Mouse (Mus musculus) small intestine, adult 2 months (tissue): ENCODE measurements around the gene Rps6ka5. TPM values are rescaled to one million over a fixed set of nuclear protein-coding genes. Genes with fewer than 3 reads are reported as not detected.

Source experiments
- H3K27ac ChIP-seq: fragments of 200-500 bp; 2 replicates; pipeline ENCODE4 v1.5.1; 2012; ENCODE audit warnings: low read depth, low read length, control low read depth, inconsistent platforms; ENCODE audit not compliant: insufficient read depth
- H3K27me3 ChIP-seq: fragments of 200-500 bp; 2 replicates; pipeline ENCODE4 v1.6.1; 2012; ENCODE audit warnings: mild to moderate bottlenecking, moderate library complexity, low read length, inconsistent platforms; ENCODE audit not compliant: control insufficient read depth, insufficient read depth
- H3K36me3 ChIP-seq: fragments of 200-500 bp; 2 replicates; pipeline ENCODE4 v1.6.1; 2012; ENCODE audit warnings: mild to moderate bottlenecking, low read length, control low read depth, inconsistent platforms; ENCODE audit not compliant: control insufficient read depth, insufficient read depth
- H3K4me1 ChIP-seq: fragments of 200-500 bp; 2 replicates; pipeline ENCODE4 v1.6.1; 2012; ENCODE audit warnings: low read length, inconsistent platforms, mixed read lengths; ENCODE audit not compliant: control insufficient read depth, insufficient read depth, insufficient read length
- H3K4me3 ChIP-seq: fragments of 200-500 bp; 2 replicates; pipeline ENCODE4 v1.5.1; 2012; ENCODE audit warnings: low read depth, mild to moderate bottlenecking, control low read depth, inconsistent platforms, low read length, moderate library complexity
- CTCF ChIP-seq: fragments of 200-500 bp; IDR thresholded peaks from 2 replicates; pipeline ENCODE4 v1.5.1; 2012; ENCODE audit warnings: low read depth, mild to moderate bottlenecking, control low read depth, inconsistent platforms, low read length, moderate library complexity, mixed read lengths; ENCODE audit not compliant: insufficient replicate concordance, insufficient read length; ENCODE audit errors: extremely low read depth
- POLR2A ChIP-seq: fragments of 200-500 bp; IDR thresholded peaks from 2 replicates; pipeline ENCODE4 v1.6.1; 2012; ENCODE audit warnings: low read depth, mild to moderate bottlenecking, control low read depth, inconsistent platforms, low read length, moderate library complexity
- WGBS: fragments of 180-500 bp; shearing (Covaris S2); methylation state at CpG from one replicate; pipeline ENCODE4 v1.1.7; 2018; 5-methylcytosine and 5-hydroxymethylcytosine counted together
- polyA plus RNA-seq: library from polyadenylated mRNA; depleted of rRNA; stranded (reverse); fragments of >200 nt; gene quantifications from 2 replicates; pipeline ENCODE4 v1.2.3, GENCODE M21; 2012

The Rps6ka5 gene
- polyA plus RNA-seq, 1 experiment: 0.62 TPM

GRCm38 (mm10) chr12:100527241-100527640 lies 199.5 kb downstream of the Rps6ka5 start:
- 80% methylated on average over 9 of the region's 9 CpGs for WGBS
- Histone ChIP-seq H3K27me3 (no peaks in the 10 kb centered on the region), H3K36me3 (no peaks in the 10 kb centered on the region), H3K4me3 (no peak overlapping the region), H3K27ac (no peak overlapping the region), H3K4me1 (peaks cover 8% of the 10 kb centered on the region; the same call in 1 of the 2 replicates)
- TF ChIP-seq CTCF (no peak), POLR2A (no peak)

GRCm38 (mm10) chr12:100525939-100526338 lies 200.8 kb downstream of the Rps6ka5 start:
- TF ChIP-seq CTCF (no peak), POLR2A (no peak)

GRCm38 (mm10) chr12:100520794-100521186 lies 206.0 kb downstream of the Rps6ka5 start, which contains the start of gene Ttc7b:
Gene Ttc7b, minus strand, starts transcription at chr12:100520826.
- Histone ChIP-seq H3K27ac (0 out of 2 replicates have a peak within 1 kb of the TSS, but pooled peaks have one; percentile 2), H3K27me3 (no peaks in the 10 kb centered on the region), H3K36me3 (no peaks in the 10 kb centered on the region), H3K4me3 (peak within 1 kb of the TSS; percentile 64), H3K4me1 (peaks cover 12% of the 10 kb centered on the region)
- WGBS: 9% methylated on average over 41 of the region's 42 CpGs
- TF ChIP-seq CTCF (peak; percentile 58; the same call in 1 of the 2 replicates), POLR2A (no peak)

More at GRCm38 (mm10) chr12:100525939-100526338, 200.8 kb downstream of the Rps6ka5 start:
- Histone ChIP-seq H3K4me1 (peaks cover 9% of the 10 kb centered on the region; the same call in 1 of the 2 replicates), H3K4me3 (no peak overlapping the region), H3K27me3 (no peaks in the 10 kb centered on the region), H3K27ac (no peak overlapping the region), H3K36me3 (no peaks in the 10 kb centered on the region)
- 16% methylated on average over 1 of the region's 1 CpGs for WGBS

GRCm38 (mm10) chr12:100520077-100520793 lies 206.5 kb downstream of the Rps6ka5 start:
- H3K27me3 ChIP-seq: no peaks in the 10 kb centered on the region
- H3K4me3 ChIP-seq: peak overlapping the region; percentile 64
- H3K4me1 ChIP-seq: peaks cover 12% of the 10 kb centered on the region
- TF ChIP-seq POLR2A (no peak), CTCF (no peak)
- 0 out of 2 replicates have a peak overlapping the region, but pooled peaks have one; percentile 2 for H3K27ac ChIP-seq
- H3K36me3 ChIP-seq: no peaks in the 10 kb centered on the region
- 4% methylated on average over 76 of the region's 76 CpGs for WGBS

GRCm38 (mm10) chr12:100519684-100520076 lies 207.1 kb downstream of the Rps6ka5 start:
- H3K4me3 ChIP-seq: peak overlapping the region; percentile 64

GRCm38 (mm10) chr12:100517371-100517770 lies 209.4 kb downstream of the Rps6ka5 start:
- no peaks in the 10 kb centered on the region for H3K27me3 ChIP-seq
- H3K4me3 ChIP-seq: no peak overlapping the region
- TF ChIP-seq POLR2A (no peak), CTCF (no peak)
- H3K4me1 ChIP-seq: peaks cover 12% of the 10 kb centered on the region
- 91% methylated on average over 9 of the region's 9 CpGs for WGBS
- no peak overlapping the region for H3K27ac ChIP-seq
- no peaks in the 10 kb centered on the region for H3K36me3 ChIP-seq

More at GRCm38 (mm10) chr12:100519684-100520076, 207.1 kb downstream of the Rps6ka5 start:
- TF ChIP-seq CTCF: no peak
- no peak for TF ChIP-seq POLR2A
- WGBS: 25% methylated on average over 7 of the region's 7 CpGs
- H3K27ac ChIP-seq: no peak overlapping the region
- no peaks in the 10 kb centered on the region for H3K36me3 ChIP-seq
- no peaks in the 10 kb centered on the region for H3K27me3 ChIP-seq
- H3K4me1 ChIP-seq: peaks cover 12% of the 10 kb centered on the region

GRCm38 (mm10) chr12:100516161-100516838 lies 210.5 kb downstream of the Rps6ka5 start:
- no peak for TF ChIP-seq CTCF
- TF ChIP-seq POLR2A: no peak
- no peaks in the 10 kb centered on the region for H3K27me3 ChIP-seq
- H3K36me3 ChIP-seq: no peaks in the 10 kb centered on the region
- WGBS: 95% methylated on average over 1 of the region's 1 CpGs
- peaks cover 12% of the 10 kb centered on the region for H3K4me1 ChIP-seq
- no peak overlapping the region for H3K4me3 ChIP-seq
- no peak overlapping the region for H3K27ac ChIP-seq
